Mouse (Mus musculus) frontal cortex, postnatal 36 days (tissue): ENCODE results near the gene Ddx19b.
"Not testable (repeated sequence)": the region's sequence is repeated elsewhere in the genome, so short reads cannot be mapped to it uniquely, and the experiment has no call there.

Source experiments
- DNase-seq, 2 experiments: peaks; one replicate each; pipeline ENCODE4 v3.0.0; 2022; ENCODE audit warnings: low spot score in 2 of 2

Gene Ddx19b

DNA sequence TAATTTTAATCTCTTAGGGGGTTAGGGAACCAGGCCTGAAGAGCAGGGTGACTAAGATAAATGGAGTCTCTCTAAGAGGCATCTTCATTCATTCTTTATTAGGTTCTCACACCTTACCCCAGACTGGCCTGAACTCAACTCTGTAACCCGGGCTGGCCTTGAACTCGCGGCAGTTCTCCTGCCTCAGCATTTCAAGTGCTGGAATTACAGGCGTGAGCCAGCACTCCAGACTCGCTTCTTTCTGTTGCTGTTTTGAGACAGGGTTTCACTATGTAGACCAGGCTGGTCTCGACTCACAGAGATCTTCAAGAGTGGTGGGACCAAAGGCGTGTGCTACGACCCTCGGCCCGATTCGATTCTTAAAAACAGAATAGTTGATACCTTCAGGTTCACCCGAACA lies 2.7 kb upstream of the Ddx19b start:
- no peak for DNase-seq

DNA sequence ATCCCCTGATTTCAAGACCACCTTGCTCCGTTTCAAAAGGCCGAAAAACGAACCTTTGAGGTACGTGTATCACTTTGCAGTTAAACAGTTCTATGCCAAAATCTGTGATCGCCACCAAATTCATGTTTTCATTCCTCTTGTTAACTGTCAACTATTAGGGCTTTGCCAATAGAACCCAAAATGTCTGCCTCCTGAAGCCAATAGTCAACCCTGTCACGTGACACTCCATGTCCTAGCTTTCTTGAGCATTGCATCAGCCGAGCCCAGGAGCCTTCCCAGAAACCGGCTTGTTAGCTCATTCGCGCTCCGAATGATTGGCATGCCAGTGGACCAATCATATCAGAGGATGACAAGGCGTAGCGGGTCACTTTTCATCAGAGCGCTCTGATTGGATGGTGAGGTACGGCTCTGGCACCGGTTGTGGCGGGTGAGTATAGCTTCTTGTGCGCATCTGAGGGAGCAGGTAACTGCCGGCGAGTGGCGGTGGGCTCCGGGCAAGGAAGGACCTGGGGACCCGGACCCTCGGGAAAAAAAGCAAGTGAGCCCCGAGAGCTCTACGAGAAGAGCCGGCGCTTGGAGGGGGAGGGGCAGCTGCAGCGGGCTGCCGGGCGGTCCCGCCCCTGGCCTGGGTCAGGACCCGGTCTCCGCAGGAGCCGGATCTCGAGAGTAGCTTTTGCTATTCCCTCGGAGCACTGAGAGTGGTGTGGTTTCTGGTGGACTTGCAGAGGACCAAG lies 2.1 kb upstream of the Ddx19b start:
- DNase-seq = peak; percentile 97 to 100

DNA sequence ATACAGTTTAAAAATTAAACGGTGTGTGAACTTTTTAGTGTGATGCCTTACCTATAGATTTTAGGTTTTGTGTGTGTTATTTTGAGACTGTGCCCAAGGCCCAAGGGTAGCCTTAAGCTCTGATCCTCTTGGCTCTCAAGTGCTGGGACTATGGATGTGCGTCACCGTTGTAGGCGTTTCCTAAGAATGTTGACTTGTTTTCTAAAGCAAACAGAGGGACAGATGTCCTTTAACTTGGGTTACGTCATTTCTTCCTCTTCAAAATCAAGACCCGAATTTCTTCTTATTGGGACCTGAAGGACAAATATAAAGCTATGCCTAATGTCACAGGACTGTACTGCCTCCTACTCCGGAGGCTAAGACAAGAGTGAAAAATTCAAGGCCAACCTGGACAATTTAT lies 1.4 kb upstream of the Ddx19b start, which contains the start of gene Aars:
TSS of gene Aars (plus strand) at position 229 of the 400 bp plus-strand sequence.
- DNase-seq = no peak

DNA sequence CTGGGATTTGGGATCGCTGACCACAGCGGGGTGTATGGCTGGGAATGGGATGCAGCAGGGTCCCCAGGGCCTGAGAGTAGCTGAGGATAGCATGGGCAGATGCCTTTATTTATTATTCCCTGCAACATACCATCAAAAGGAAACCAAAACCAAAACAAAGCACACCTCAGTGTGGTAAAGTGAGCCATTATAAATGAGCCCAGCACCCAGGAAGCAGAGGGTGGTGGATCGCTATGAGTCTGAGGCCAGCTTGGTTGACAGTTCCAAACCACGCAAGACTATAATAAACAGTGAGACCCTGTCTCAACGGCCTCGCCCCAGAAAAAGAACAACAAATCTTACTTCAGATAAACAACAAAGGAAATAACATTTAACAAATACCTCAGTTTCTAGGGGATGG lies 1.5 kb downstream of the Ddx19b start:
- no peak for DNase-seq

DNA sequence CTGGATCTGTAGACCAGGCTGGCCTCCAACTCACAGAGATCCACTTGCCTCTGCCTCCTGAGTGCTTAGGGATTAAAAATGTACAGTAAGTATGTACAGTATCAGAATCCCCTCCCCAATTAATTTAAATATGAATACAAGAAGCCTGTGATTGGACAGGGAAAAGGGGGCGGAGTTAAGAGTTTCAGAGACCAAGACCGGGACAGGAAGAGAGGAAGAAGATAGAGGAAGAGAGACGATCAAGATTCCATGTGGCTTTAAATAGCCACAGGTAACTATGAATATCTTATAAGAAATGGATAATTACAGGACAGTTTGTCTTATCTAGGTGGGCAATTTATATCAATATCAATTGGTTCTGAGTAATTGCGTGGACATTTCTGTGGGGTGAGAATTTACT lies 2.0 kb downstream of the Ddx19b start:
- DNase-seq = no peak

DNA sequence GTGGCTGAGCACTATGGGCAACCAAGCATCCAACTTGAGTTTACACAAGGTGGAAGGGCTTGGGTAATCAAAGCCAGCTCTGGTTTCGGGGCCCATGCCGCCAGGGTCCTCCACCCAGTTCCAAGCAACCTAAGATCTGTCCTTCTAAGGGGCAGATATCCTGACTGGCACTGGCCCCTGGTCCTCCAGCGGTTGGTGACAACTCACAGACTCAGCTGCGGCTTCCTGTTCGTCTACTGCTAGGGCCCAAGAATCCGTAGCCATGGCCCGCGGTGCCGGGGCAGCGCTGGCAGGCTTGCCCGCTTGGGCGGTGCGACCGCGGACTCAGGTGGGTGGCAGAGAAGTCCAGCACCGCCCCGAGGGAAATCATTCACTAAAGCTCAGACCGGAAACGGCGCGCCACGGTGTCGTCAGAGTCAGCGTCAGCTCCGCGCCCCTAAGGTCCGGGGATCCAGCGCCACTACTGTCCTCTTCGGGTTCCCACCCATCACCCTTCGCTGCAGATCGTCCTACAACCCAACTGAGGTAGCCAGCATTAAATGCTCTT lies 4.1 kb downstream of the Ddx19b start:
- peak; percentile 91 to 94 for DNase-seq

DNA sequence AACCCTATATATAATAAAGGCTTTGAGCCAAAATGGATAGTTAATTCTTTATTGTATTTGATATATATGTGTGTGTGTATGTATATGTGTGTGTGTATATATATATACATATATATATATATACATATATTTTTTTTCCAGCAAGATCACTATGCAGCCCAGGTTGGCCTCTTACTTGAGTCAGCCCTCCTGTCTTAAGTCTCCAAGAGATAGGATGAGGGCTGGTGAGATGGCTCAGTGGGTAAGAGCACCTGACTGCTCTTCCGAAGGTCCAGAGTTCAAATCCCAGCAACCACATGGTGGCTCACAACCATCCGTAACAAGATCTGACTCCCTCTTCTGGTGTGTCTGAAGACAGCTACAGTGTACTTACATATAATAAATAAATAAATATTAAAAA lies 4.9 kb downstream of the Ddx19b start:
- DNase-seq = not testable (repeated sequence)

DNA sequence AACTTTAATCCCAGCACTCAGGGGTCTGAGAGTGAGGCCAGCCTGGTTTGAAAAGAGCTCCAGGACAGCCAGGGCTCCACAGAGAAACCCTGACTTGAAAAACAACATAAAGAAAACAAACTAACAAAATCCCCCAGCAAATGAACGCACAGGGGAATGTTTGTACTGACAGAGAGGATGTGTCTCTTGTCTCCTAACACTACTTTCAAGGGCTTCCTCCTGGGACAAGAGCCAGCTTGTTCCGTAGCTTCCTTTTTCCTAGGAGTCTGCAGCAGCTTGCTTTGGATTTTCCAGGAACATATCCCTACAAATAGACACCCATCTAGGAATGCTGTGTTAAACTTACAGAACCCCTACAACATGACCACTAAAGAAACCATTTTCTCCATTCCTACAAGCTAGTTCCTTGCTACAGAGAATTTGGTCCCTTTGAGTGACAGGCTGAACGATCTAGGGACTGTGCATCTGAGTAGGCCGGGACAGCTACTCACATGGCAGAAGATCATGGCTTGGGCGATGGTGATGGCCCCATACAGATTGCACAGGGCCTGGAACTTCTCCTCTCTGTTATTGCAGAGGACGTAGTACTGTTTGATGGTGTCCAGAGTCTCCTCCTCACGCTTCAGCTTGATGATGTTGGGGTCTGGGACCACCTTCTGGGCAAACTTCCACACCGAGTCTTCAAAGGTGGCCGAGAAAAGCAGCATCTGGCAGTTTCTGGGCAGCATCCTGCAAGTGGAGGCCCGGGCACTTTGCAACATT lies 21.1 kb downstream of the Ddx19b start:
- DNase-seq = not testable (repeated sequence)

DNA sequence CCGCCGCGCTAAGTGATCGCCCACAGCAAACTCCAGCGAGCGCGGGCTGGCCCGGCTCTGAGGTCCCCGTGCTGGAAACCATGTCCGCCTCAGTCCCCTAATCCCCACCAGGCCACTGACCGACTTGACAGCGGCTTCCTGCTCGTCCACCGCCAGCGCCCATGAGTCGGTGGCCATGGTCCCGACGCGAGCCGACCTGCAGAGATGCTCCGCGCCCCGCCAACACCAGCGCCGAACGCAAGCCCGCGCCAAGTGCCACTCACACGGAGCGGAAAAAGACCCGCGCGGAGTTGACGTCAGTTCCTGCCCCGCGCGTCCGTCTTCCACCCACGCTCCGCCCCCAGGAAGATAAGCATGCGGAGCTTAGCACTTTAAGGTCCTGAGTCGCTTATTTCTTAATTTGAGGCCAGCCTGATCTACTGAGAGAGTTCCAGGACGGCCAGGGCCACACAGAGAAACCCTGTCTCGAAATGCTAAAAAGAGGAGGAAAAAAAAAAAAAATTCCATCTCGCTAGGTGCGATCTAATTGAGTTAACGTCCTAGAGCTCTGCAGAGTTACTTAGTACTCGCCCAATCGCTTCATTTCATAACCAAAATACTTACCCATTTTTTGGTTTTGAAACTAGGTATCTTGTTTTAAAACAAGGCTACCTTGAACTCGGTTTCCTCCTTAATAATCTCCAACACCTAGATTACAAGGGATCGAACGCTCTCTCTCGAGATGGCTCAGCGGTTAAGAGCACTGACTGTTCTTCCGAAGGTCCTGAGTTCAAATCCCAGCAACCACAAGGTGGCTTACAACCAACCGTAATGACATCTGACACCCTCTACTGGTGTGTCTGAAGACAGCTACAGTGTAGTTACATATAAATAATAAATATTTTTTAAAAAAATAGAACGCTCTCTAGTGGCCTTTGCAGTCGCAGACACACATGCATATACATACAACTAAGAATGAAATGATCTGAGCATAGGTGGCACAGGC lies 33.7 kb downstream of the Ddx19b start, which contains the start of gene Ddx19a:
TSS of gene Ddx19a (minus strand) at position 254 of the 985 bp plus-strand sequence.
- peak; percentile 90 to 92 for DNase-seq

DNA sequence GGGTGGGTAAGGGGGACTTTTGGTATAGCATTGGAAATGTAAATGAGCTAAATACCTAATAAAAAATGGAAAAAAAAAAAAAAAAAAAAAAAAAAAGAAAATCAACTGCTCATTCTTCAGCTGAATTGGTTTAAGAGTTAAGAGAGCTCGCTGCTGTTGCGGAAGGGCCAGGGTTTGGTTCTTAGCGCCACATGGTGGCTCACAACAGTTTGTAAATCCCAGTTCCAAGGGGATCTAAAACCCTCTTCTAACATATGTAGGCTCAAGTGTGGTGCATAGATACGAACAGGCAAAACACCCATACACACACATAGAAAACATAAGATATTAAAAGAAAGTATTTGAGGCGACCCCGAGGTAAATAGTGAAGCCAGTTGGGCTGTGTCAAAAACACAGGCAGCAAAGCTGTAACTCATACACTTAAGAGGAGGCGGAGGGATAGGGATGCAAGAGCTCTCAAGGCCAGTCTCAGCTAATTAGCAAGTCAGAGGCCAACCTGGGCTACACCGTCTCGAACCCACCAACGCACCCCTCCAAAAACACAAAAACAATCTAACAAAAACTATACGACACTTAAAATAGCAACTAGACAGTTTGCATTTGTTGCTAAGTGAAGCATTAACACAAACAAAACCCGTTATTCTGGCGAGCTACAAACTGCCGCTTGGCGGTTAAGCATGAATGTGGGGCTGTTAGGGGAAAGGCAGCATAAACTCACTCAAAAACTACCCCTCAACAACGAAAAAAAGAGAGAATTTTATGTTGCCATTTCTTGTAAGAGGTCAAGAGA lies 34.7 kb downstream of the Ddx19b start:
- no peak for DNase-seq

DNA sequence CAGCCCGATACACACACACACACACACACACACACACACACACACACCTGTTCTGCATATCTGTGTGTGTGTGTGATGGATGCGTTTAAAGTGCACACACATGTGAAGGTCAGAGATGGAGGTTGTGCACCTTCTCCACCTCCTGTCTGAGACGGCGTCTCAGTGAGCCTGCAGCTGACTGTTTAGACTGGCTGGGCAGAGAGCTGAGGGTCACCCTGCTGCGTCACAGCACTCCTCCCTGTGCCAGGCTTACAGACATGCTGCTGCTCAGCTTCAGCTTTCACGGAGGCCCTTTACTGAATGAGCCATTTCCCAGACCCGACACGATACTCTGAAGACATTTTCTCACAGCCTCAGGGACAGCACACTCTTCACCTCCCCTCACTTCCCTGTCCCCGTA lies 41.5 kb downstream of the Ddx19b start:
- no peak for DNase-seq

DNA sequence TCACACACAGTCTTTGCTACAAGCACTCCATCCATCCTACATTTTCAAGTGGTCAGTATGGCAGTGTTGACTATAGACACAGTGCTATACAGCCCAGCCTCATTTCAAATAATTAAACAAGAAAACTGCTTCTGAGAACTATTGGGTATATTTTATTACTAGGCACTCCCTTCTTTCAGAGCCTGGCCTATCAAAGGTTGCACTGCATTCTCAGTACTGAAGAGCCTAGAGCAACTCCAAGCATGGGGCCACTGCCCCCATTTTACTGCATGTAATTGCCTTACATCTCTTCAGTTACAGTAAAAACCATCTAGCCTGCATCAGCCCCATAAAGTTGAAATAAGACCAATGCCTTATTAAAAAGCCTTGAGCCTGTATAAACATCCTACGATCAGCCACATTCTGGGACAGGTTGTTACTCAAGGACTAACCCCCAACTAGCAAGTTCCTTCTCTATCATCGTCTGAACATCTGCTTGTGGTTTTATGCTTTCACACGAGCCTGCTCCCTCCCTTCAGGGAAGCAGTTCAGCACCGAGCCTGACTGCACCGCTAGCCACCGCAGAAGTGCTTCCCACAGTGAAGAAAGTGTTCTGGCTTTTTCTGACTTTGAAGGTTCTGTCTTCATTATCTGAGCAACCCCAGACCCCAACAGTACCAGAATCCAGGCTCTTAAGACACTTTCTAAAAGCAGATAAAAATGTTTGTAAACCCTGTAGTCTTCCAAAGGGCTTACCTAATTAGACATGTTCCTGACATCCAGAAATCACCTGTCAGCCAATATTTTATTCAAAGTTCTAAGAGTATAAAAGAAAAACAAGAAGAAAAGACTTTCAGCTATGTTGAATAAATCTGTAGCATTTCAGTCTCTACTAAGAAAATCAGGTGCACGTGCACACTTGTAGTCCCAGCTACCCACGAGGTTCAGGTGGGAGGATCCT lies 43.5 kb downstream of the Ddx19b start:
- DNase-seq = no peak

DNA sequence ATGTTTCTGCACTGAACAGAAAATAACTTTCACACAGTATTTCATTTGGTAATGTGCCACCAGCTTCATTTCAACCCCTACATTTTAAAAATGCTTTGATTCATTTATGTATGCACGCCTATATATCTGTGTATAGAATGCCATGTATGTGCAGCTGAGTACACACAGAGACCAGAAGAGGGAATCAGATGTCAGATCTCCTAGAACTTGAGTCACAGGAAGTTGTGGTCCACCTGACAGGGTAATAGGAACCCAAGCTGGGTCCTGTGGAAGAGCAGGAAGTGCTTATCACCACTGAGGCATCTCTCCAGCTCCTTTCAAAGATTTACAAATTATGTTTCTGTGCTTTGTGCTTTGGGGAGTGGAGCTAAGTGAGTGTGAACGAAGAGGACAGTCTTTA lies 50.2 kb downstream of the Ddx19b start:
- no peak for DNase-seq

DNA sequence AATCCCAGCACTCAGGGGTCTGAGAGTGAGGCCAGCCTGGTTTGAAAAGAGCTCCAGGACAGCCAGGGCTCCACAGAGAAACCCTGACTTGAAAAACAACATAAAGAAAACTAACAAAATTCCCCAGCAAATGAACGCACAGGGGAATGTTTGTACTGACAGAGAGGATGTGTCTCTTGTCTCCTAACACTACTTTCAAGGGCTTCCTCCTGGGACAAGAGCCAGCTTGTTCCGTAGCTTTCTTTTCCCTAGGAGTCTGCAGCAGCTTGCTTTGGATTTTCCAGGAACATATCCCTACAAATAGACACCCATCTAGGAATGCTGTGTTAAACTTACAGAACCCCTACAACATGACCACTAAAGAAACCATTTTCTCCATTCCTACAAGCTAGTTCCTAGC lies 53.6 kb downstream of the Ddx19b start:
- DNase-seq = not testable (repeated sequence)

DNA sequence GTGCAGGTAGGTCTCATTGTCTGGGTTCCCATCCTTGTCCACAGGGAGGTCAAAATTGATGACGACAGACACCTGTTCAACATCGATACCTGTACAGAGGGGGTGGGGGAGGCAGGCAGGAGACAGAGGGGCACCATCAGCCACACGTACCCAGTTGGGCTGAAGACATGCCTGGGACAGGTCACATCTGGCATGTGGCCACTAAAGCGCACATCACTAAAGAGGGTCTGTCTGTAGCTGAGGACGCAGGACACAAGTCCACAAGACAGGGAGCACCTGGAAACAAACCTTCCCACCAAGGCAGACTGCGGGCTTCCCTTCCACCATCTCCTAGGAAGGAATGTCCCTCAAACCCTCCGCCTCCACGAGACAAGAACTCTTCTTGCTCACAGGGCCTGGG lies 55.0 kb downstream of the Ddx19b start:
- DNase-seq = not testable (repeated sequence)

DNA sequence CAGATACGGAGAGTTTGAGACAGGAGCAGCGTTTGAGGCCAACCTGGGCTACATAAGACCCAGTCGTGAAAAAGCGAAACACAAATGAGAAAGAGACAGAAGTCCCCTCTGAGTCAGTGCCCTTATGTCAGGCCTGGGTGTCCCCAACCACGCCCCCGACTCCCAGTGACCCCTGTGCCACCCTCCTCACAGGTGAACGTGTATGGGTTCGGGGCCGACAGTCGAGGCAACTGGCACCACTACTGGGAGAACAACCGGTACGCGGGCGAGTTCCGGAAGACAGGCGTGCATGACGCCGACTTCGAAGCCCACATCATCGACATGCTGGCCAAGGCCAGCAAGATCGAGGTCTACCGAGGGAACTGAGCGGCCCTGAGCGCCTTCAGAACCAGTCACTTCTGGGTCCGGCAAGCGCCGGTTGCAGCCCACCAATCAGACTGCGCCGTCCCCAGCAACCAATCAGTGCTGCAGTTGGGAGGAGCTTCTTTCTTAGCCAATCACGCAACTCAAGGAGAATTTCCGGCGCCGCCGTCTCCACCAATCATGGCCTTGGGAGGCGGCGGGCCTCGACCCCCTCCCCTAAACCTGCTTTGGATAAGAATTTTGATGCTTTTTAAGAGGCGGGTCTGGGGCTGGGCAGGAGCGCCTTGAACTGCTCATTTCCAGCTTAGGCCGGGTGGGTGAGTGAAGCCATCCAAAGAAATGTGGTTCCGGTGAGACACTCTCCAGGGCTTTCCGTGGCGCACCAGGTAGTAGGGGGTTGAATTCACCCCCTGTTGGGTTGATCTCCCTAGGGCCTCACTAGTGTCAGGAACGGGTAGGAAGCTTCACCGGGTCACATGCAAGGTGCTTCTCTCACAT lies 61.4 kb downstream of the Ddx19b start:
- peak; percentile 89 to 94 for DNase-seq

DNA sequence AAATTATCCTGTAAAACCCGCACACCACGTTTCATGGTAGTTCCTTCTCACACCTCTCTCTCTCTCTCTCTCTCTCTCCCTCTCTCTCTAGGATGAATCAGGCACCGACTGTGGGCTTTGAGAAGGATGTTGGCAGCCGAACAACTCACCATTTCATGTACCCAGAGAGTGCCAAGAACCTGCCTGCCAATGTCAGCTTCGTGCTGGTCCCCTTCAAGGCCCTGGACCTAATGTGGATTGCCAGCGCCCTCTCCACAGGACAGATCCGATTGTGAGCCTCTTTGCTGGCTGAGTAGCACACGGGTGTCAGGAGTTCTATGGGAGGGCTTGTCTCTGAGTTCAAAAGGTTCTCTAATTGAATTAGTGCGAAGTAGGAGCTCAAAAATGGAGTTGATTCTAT lies 64.2 kb downstream of the Ddx19b start:
- DNase-seq = peak; percentile 29 to 41

DNA sequence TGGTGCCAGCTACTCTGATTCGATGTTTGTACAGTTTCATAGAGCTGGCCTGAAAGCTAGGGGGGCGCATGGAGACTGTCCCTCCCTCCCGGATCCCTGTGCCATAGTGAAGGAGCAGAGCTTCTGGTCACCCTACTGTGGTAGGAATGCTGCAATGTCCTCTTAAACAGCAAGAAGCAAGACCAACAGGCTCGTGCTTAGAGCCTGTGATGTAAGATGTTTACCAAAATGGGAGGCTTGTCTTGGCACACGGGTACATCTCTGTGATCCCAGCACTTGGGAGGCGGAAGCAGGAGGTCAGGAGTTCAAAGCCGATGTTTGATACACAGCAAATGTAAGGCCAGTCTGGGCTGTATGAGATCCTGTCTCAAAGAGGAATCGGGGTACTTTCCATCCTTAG lies 65.0 kb downstream of the Ddx19b start:
- DNase-seq = no peak

DNA sequence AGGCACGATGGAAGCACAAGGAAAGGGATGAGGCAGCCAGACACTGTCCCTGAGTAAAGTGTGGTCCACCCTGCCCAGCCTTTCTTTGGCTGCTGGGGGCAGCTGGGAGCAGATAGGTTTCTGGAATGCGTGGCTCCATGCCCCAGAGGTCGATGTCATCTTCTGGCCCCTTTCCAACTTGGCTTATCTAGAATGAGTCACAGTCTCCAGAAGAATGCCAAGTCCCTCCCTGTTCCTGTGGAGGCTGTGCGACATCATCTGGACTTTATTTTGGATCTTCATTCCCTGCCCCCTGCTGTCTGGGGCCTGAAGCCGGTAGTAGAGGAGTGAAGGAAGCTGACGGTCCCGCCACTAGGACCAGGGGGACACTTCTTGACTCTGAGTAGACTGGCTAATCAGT lies 66.0 kb downstream of the Ddx19b start:
- peak; percentile 45 to 64 for DNase-seq
